Mouse (Mus musculus) cortical plate, adult 2 months (tissue): ENCODE results near the gene Lce1m.

Experiments used
- CTCF ChIP-seq: fragments of 200-500 bp; IDR thresholded peaks from 2 replicates; pipeline ENCODE4 v1.5.1; 2011; ENCODE audit warnings: mild to moderate bottlenecking, control low read depth, low read length; ENCODE audit not compliant: insufficient read depth; ENCODE audit errors: extremely low read depth
- POLR2A ChIP-seq: fragments of 200-500 bp; IDR thresholded peaks from 2 replicates; pipeline ENCODE4 v1.6.1; 2011; ENCODE audit warnings: mild to moderate bottlenecking, low read length, control low read depth; ENCODE audit not compliant: insufficient read depth; ENCODE audit errors: extremely low read depth

DNA sequence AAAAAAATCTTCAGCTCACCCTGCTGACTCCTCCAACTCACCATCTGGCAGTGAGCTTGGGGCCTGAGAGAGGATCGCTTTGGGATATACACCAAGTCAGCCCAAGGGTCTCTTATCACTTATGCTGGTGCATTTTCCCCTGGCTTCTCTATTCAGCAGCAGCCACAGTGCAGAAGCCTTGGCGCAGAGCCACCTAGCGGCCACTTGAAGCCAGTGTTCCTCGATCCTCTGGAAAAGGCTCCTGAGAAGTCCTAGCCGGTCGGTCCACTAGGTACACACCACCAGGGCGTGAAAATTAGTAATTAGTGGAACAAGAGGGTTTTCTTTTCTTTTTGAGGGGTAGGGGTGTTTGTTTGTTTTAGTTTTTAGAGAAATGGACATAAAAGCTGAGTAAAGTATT is 20.2 kb downstream of the Lce1m start:
- peak; percentile 75 for TF ChIP-seq CTCF
- TF ChIP-seq POLR2A = no peak
